Mouse (Mus musculus) E14TG2a.4 (cell line): ENCODE results near the gene Cxcl13.

Experiments used
- CTCF ChIP-seq: conservative IDR thresholded peaks from 2 replicates; pipeline ENCODE4 v1.5.1; 2014; ENCODE audit warnings: low read length
- NANOG ChIP-seq: IDR thresholded peaks from 2 replicates; pipeline ENCODE4 v1.6.1; 2014; ENCODE audit warnings: borderline replicate concordance, low read length, mixed read lengths
- POU5F1 ChIP-seq: IDR thresholded peaks from 2 replicates; pipeline ENCODE4 v1.6.1; 2014; ENCODE audit warnings: low read length, borderline replicate concordance

GRCm38 (mm10) chr5:96003348-96003747 is 46.6 kb downstream of the Cxcl13 start:
- TF ChIP-seq CTCF, result no peak
- no peak for TF ChIP-seq NANOG
- TF ChIP-seq POU5F1, result no peak
